Mouse (Mus musculus) left cerebral cortex, postnatal 10 days (tissue): Measurements from ENCODE around the gene Snrpg. TPM values are rescaled to one million over a fixed set of nuclear protein-coding genes. Genes with fewer than 3 reads are reported as not detected.
"Not testable (repeated sequence)": the region's sequence is repeated elsewhere in the genome, so short reads cannot be mapped to it uniquely, and the experiment has no call there.

Source experiments
- DNase-seq, 2 experiments: peaks; one replicate each; pipeline ENCODE4 v3.0.0; 2021 to 2022; ENCODE audit warnings: low spot score in 2 of 2, mixed read lengths in 1 of 2; ENCODE audit errors: extremely low spot score in 1 of 2
- intact Hi-C: fragments of 180-260 bp; cut with DNase I; formaldehyde crosslinking; loops from one replicate; pipeline ENCODE4 v1.15.1; 2025
- total RNA-seq, 2 experiments: library from RNA; stranded (reverse); gene quantifications; 2 replicates each; pipeline ENCODE4 v1.2.3; 2021

The Snrpg gene
- 10 to 100 TPM; 66.9 to 87.6 TPM for total RNA-seq

GRCm38 (mm10) chr6:86370764-86371339, at the start of gene Snrpg:
Gene Snrpg (plus strand): TSS chr6:86371304.
- no peak for DNase-seq
- intact Hi-C loops = no loop called here

DNA sequence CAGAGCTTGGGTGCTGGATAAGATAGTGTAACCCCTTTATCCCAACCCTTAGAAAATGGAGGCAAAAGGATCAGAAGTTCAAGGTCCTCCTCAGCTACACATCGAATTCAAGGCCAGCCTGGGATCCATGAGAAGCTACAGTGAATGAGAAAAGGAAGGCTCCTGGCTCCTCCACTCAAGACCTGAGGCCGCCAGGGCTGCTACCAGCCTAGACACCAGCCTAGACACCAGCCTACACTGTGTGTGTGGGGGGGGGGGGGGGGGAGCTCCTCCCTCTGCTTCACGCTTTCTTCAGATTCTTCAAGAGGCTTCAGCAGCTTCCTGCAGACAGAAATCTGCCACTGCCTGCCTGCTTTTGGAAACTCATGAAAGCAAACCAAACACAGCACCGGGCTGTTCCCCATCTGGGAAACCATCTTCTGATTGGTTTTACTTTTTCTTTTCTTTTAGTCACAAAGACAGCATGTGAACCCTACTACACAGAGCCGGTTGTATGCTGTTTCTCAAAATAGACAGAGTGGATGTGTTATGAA, 49.0 kb upstream of the Snrpg start:
- no peak for DNase-seq
- intact Hi-C loops = no loop called here

- intact Hi-C loops = no loop called here
- no peak for DNase-seq
Observed at GRCm38 (mm10) chr6:86322991-86323390, 48.1 kb upstream of the Snrpg start.

DNA sequence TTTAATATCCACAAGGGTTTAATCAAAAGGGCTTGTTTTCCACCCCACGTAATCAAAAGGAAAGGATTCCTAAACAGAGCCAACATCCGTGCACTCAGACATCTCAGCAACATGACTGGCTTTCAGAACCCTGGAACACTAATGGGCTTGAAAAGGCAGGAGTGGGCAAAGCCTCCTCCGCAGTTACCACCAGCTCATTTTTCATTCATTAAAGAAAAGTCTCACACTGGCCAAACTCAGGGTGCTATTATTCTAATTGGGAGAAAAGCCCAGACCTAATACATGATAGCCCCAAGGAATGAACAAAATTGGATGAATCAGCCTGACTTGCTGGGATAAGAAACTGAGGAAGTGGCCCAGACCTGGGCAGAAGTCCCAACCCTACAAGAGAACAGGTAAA, 46.7 kb upstream of the Snrpg start:
- intact Hi-C loops = no loop called here
- DNase-seq = no peak

DNA sequence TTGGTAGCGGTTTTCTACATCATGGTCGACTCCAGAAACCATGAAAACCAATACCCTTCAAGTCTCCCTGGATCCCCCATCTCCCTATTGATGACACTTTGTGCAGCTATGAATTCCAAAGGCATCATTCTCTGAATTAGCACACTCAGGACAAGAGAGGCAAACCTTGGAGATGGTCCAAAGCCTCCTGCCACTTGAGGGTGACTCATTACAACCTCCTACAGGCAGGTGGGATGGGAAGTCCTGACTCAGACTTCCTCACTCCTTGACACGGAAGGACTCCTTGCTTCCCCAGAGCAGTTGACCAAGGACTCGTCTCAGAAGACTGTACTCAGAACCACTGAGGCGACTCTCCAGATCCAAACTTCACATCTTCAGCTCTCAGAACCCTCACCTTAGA, 45.5 kb upstream of the Snrpg start:
- intact Hi-C loops = no loop called here
- DNase-seq = no peak

DNA sequence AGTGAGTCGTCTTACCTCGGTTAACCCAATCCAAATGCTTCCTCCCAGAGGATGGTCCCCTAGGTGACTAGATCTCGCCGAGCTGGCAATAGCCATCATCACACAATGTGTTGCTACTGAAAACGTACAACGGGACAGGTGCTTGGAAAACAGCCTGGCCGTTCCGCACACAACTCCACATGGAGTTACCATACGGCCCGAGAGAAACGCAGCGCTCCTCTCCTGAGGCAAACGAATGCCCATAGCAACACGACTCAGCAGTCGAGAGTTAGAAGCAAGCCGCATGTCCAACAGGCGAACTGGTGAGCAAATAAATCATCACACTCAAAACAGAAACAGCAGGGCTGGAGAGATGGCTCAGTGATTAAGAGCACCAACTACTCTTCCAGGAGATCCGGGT, 44.2 kb upstream of the Snrpg start:
- DNase-seq = peak; percentile 28 to 42
- intact Hi-C loops = no loop called here

DNA sequence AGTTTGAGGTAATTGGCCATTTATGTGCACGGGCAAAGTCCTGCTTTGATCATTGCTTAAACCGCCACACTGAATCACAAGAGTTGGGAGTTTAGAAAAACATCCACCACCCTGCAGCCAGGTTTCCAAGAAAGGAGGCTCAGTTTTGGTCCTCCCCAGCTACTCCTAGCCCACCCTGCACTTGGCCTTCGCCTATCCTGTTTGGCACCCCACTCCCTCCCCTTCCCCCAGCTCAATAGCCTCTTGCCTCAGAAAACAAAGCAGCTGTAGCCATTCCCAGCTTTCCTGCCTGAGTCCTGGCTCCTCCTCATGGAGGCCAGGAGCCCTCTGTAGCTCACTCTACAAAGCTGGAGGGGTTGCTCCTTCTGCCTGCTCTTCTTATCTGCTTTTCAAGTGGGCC, 42.7 kb upstream of the Snrpg start:
- intact Hi-C loops = no loop called here
- no peak for DNase-seq

- intact Hi-C loops = no loop called here
- DNase-seq = no peak
Observed at GRCm38 (mm10) chr6:86329943-86330342, 41.2 kb upstream of the Snrpg start.

DNA sequence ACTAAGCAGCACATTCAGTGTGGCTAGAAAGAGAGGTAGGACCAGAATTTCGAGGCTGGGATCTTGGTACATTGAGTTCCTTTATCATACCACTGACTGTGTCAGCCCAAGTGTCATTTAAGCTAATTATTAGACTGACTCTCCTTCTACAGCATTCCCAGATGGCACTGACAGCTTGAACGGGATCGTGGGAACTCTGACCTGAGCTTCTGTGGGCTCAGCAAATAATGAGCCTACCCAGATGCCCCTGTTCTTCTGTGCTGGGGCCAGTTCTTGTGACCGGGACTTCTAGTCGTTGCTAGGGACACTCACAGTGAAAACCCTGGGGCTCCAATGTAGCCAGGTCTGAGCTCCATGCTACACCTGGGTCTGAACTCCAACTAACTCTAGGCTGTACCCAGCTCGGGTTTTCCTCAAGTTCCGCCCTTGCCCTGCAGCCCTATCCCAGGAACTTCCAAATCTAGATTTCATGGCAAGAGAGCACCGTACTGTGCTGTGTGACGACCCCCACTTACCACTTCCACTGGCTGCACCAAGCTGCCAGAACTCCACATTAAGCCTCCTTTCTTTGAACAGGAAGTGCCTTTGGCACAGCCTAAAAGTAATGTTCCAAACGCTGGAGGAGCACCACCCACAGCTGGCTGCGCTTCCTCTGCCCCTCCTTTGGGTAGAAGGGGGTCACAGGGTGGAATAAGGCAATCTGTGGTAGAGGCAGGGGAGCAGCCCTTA, 35.8 kb upstream of the Snrpg start:
- intact Hi-C loops = no loop called here
- no peak for DNase-seq

DNA sequence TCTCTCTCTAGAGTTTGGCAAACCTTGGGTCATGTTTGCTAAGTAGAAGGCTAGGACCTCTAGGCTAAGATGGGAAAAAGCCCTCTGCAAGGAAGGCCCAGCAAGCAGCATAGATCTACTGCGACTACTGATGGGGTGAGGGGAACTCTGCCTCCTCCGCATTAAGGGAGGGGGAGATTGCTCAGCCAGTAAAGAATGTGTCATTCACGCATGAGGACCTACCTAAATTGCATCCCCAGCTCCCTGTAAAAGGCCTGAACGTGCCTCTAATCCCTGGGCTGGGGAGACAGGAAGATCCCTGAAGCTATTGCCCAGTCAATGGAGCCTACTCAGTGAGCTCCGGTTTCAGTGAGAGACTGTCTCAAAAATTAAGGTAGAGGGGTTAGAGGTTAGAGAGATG, 35.2 kb upstream of the Snrpg start:
- intact Hi-C loops = no loop called here
- no peak for DNase-seq

- DNase-seq, intact Hi-C loops: not testable (repeated sequence)
Observed at GRCm38 (mm10) chr6:86336340-86336739, 34.8 kb upstream of the Snrpg start.

DNA sequence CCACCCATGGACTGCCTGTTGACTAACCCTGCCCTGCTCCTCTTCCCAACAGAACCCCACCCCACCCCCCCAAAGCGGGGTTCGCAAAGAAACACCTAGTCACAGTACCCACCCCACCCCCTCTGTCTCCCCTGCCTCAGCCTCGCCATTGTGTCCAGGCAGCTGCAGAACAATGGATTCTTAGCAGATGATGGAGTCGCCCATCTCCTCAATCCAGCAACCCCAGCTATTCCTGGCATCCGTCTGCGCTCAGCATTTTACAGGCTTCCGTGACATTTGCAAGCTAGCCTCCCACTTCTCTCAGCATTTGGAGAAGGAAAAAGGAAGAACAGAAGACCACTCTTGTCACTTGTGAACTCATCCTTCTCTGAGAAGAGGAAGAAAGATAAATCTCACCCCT, 27.4 kb upstream of the Snrpg start:
- intact Hi-C loops = loop anchor here (5.0 kb wide), 1 partner anchor 146 kb away; the partner anchor contains the start of gene Tgfa
- DNase-seq = no peak

GRCm38 (mm10) chr6:86346063-86346462, 25.0 kb upstream of the Snrpg start:
- no peak for DNase-seq
- intact Hi-C loops = no loop called here

- peak in 1 of 2 experiments; percentile 35 for DNase-seq
- intact Hi-C loops = no loop called here
Observed at GRCm38 (mm10) chr6:86349257-86349656, 21.8 kb upstream of the Snrpg start.

DNA sequence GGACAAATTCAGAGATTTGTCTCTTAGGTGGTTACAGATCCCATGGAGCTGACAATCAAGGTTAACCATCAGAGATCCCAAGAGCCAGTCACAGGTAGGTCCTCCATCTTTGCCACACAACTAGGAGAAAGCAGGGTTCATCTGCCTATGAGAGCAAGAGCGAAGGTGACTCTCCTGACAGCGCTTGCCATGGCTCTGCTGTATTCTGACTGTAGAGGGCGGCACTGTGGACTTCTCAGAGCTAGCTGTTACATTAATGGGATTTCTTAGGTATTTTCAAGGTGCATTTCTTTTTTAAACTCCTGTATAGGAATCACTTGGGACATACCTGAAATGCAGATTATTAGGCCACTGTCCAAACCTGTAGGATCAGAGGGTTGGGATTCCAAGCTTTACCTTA, 16.2 kb upstream of the Snrpg start:
- no peak for DNase-seq
- intact Hi-C loops = no loop called here

- intact Hi-C loops = no loop called here
- DNase-seq = no peak
Observed at GRCm38 (mm10) chr6:86356956-86357355, 14.1 kb upstream of the Snrpg start.

DNA sequence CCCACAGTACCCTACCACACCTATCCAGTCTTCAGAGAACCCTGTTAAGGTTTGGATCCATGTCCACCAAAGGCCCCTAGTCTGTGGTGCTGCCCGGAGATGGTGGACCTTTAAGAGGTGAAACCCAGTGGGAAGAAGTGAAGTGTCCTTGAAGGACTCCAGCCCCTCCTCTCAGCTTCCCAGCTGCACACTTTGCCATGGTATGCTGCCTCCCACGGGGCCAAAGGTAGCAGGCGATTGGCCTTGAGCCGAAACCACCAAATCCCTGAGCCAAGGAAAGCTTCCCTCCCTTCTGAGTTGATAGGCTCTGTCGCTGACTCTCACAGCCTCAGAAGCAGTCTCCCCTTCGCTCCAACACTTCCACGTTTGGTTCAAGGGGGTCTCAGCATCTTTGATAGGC, 10.4 kb upstream of the Snrpg start:
- no peak for DNase-seq
- intact Hi-C loops = loop anchor here (5.0 kb wide), 1 partner anchor 333 kb away; the partner anchor contains the start of gene Add2

- no peak for DNase-seq
- intact Hi-C loops = loop anchor here (5.0 kb wide), 1 partner anchor 334 kb away; the partner anchor contains the start of gene Add2
Observed at GRCm38 (mm10) chr6:86361373-86361772, 9.7 kb upstream of the Snrpg start.

DNA sequence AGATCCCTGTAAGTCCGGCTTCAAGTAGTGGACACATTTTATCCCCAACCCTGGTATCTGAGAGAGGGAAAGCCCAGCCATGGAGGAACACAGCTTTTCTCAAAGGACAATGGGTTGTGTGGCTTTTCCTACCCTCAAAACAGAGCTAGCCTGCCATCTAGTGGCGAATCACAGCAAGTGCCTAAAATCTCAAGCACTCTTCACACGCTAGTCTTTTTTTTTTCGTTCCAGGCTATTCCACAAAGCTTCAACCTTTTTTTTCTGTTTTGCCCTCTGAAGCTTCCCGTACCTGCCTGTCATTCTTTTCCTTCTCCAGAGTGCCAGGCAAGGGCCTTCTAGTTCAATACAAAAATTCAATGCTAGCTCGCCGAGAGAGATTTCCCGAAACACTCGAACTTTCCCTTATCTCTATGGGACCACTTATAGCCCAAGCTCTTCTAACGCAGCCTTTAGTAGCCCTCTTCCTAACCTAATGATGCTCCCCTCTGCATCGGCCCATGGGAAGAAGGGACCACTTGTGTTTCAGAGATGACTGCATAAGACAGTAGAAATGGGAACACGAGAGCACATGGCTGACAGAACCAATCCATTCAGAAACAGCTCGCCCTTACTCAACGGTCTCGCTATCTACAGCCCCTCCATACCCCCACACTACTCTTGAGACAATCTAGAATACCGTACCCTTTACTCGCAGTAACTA, 6.5 kb upstream of the Snrpg start:
- intact Hi-C loops = loop anchor here (2.0 to 5.0 kb wide), 4 partner anchors 38 to 337 kb away; partner anchors contain the start of genes Add2, Tgfa and Tia1
- peak; percentile 82 to 87 for DNase-seq
